Mouse (Mus musculus) embryonic stem cell, embryonic (primary cell): ENCODE measurements around the gene Gm2035.
"Not testable (repeated sequence)": the region's sequence is repeated elsewhere in the genome, so short reads cannot be mapped to it uniquely, and the experiment has no call there.

ENCODE experiments used
- CTCF ChIA-PET, 4 experiments: fragments of 300-600 bp in 2 of 4; fragments of 350-600 bp in 2 of 4; sonication (Branson Sonifier 250); formaldehyde crosslinking; loops; one replicate each; lab custom pipeline; 2022; ENCODE audit warnings: inconsistent platforms in 2 of 4; lab: Charles Lee
- POLR2A ChIA-PET, 4 experiments: fragments of 300-600 bp in 2 of 4; fragments of 350-600 bp in 2 of 4; sonication (Branson Sonifier 250); formaldehyde crosslinking; loops; one replicate each; lab custom pipeline; 2022; ENCODE audit warnings: antibody characterized with exemption in 4 of 4, inconsistent platforms in 1 of 4; lab: Charles Lee

The Gm2035 gene

GRCm38 (mm10) chr12:87919721-87920120 is at the start of gene Gm2035:
Gene Gm2035, minus strand, starts transcription at chr12:87919857.
- POLR2A ChIA-PET, CTCF ChIA-PET: not testable (repeated sequence)

- CTCF ChIA-PET, POLR2A ChIA-PET: not testable (repeated sequence)
Observed at GRCm38 (mm10) chr12:87953780-87954179, 34.1 kb upstream of the Gm2035 start, which contains the start of gene Gm2042. Gene Gm2042, plus strand, starts transcription at chr12:87954080.

DNA sequence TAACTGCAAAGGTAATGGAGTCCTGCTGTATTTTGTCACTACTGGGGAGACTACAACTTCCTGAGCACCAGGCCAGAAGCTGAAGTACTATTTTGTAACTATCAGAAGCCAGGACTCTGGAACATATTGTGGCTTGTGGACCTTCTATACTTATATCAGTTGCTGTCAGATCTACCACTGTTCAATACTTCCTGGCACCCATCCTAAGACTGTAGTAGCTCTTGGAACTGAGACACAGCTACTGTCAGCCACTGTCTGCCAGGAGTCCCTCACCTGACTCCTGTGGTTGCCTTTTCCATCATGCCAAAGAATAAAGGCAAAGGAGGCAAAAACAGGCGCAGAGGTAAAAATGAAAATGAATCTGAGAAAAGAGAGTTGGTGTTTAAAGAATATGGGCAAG is 24.6 kb downstream of the Gm2035 start, which contains the start of gene Gm2022:
Gene Gm2022, plus strand, starts transcription at position 301 of the 400 bp plus-strand sequence.
- POLR2A ChIA-PET, CTCF ChIA-PET: not testable (repeated sequence)

GRCm38 (mm10) chr12:87873772-87874171 is 45.9 kb downstream of the Gm2035 start, which contains the start of gene Gm2016:
Gene Gm2016, plus strand, starts transcription at chr12:87874072.
- POLR2A ChIA-PET, CTCF ChIA-PET: not testable (repeated sequence)
